ENCODE assay signal across 8 mouse cellular contexts in the genomic region with DNA sequence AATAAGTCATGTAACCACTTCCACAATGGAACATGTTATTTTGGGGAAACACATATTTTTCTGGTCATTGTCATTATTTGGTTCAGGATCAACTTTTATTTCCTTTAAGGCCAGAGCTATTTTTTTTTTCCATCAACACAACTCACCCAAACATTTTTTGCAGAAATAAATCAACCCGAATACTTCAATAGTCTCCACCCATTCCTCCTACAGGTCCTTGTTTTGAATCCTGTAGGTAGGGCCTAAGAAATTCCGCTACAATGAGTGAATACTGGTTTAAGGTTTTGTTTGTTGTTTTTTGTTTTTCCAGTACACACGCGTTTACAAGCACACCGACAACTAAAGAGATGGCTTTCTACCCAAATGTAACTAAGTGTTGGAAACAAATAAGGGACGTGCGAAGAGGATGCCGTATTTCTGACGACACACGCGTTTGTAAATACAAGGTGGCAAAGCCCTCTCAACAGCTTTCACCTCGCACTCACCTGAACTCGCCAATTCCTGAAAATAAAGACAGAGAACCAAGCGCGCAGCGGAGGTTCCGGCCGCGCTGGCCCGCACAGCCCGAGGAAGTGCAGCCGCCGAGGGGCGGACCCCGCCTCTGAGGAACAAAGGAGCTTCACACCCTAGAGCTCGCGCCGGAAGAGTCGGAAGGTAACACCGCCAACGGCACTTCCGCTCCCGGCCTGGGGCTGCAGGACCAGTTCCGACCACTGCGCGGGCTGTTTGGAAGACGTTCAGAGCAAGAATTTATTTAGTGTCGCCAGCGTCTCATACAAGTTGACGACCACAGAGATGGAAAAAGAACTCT. TPM values are rescaled to one million over a fixed set of nuclear protein-coding genes. Genes with fewer than 3 reads are reported as not detected.
A peak's percentile ranks its signal among the peaks of the same experiment; 100 is the strongest.
DNase-seq lines count a peak whose midpoint lies in the region; ATAC-seq and TF ChIP-seq lines count a peak whose summit lies in the region.

A gene (minus strand): TSS at position 646 of the 811 bp plus-strand sequence.

- peak within 1 kb of the TSS; percentile 68 to 85 for H3K4me3 ChIP-seq in ES-E14 (ENCODE audit: insufficient read depth in 1 of 2, low read depth in 1 of 2, low read length in 2 of 2, poor library complexity in 1 of 2, severe bottlenecking in 1 of 2)
- peak within 1 kb of the TSS; percentile 81 for H3K4me3 ChIP-seq in forebrain, embryonic 15.5 days
- peak within 1 kb of the TSS; percentile 89 for H3K4me3 ChIP-seq in lung, adult 2 months (replicated peaks; ENCODE audit: extremely low read depth, low read depth, low read length)

- H3K36me3 ChIP-seq in ES-E14 (ENCODE audit: control insufficient read depth, insufficient read depth, low read length, poor library complexity, severe bottlenecking) = no peaks in the 10 kb centered on the region
- H3K36me3 ChIP-seq in forebrain, embryonic 15.5 days = no peaks in the 10 kb centered on the region

- peak; percentile 85 for DNase-seq in ES-E14 (ENCODE audit: low read depth, low spot score)
- peak; percentile 83 for DNase-seq in cerebellum, adult 11-12 months
- DNase-seq in heart, postnatal 25 days (ENCODE audit: low spot score) = peak; percentile 74
- DNase-seq in layer of hippocampus, adult 18-20 months (ENCODE audit: low spot score in 2 of 2) = peak; percentile 82 to 91
- peak; percentile 88 for DNase-seq in lung, adult 2 months
- peak; percentile 72 to 75 for DNase-seq in thymus, adult 18-20 months

- peak; percentile 62 for TF ChIP-seq CTCF in lung, adult 2 months (IDR thresholded peaks at IDR 0.05; ENCODE audit: insufficient read depth, low read length)

- H3K4me2 ChIP-seq in forebrain, embryonic 15.5 days (replicated peaks) = peak within 1 kb of the TSS; percentile 71

- peak; percentile 99 for ATAC-seq in forebrain, embryonic 15.5 days (replicated peaks)
- ATAC-seq in neutrophil, adult 5-6 weeks (ENCODE audit: extremely low read depth, insufficient number of reproducible peaks, low FRiP score, poor library complexity, severe bottlenecking) = peak; percentile 100

- WGBS in forebrain, embryonic 15.5 days = 2% methylated on average over 40 of the region's 40 CpGs
- WGBS in lung, adult 2 months = under 1% methylated on average over 40 of the region's 40 CpGs

- peak; percentile 60; the same call in 1 of the 2 replicates for TF ChIP-seq POLR2A in lung, adult 2 months (IDR thresholded peaks at IDR 0.05; ENCODE audit: borderline replicate concordance, extremely low read depth, low read depth, low read length)

- intact Hi-C loops in heart, postnatal 25 days (cut with DNase I) = loop anchor here (5.0 kb wide), 1 partner anchor 73 kb away; no protein-coding TSS in a partner anchor

- in situ Hi-C loops in ES-E14 (cut with MboI; ENCODE audit: low sequenced_read_pairs in 2 of 2, unreplicated experiment in 2 of 2) = no loop called here

- H3K9ac ChIP-seq in ES-E14 (ENCODE audit: insufficient read depth, low read depth, low read length, poor library complexity, severe bottlenecking) = peak within 1 kb of the TSS; percentile 69
- peak within 1 kb of the TSS; percentile 76 for H3K9ac ChIP-seq in forebrain, embryonic 15.5 days (replicated peaks)

- no peaks in the 10 kb centered on the region for H3K27me3 ChIP-seq in forebrain, embryonic 15.5 days

- no peaks in the 10 kb centered on the region for H3K9me3 ChIP-seq in ES-E14 (ENCODE audit: control insufficient read depth, insufficient read depth, low read depth, low read length)
- H3K9me3 ChIP-seq in forebrain, embryonic 15.5 days = no peaks in the 10 kb centered on the region

- no peak within 1 kb of the TSS for H3K27ac ChIP-seq in ES-E14 (ENCODE audit: insufficient read depth, low read depth, low read length, poor library complexity, severe bottlenecking)
- H3K27ac ChIP-seq in forebrain, embryonic 15.5 days (replicated peaks) = peak within 1 kb of the TSS; percentile 80

- H3K4me1 ChIP-seq in ES-E14 (ENCODE audit: control insufficient read depth in 2 of 2, insufficient read depth in 2 of 2, low read length in 2 of 2, poor library complexity in 1 of 2) = no peaks in the 10 kb centered on the region
- peaks cover 19% of the 10 kb centered on the region for H3K4me1 ChIP-seq in forebrain, embryonic 15.5 days
- H3K4me1 ChIP-seq in lung, adult 2 months (ENCODE audit: control insufficient read depth, insufficient read depth, low read length) = no peaks in the 10 kb centered on the region; the same call in 1 of the 2 replicates

TF ChIP-seq in ES-E14, 5 proteins besides CTCF, POLR2A, EP300 and RAD21:
- TF ChIP-seq HCFC1 (IDR thresholded peaks at IDR 0.05; ENCODE audit: borderline replicate concordance, insufficient read depth, low read length) (peak; percentile 85), ZNF384 (IDR thresholded peaks at IDR 0.05; ENCODE audit: low read depth, low read length) (no peak)

RNA-seq across cellular contexts. Expression of the gene that starts here (rescaled TPM):
- 11.5 and 14.2 TPM in 2 replicates for total RNA-seq in ES-E14 (2012; rRNA removed)
- polyA plus RNA-seq in forebrain, embryonic 15.5 days (2015; fragmentation: Nextera tagmentation; extraction: Ambion mirVana) = 48.4 and 50.2 TPM in 2 replicates
- 10 to 100 TPM; 11.6 to 11.8 TPM for total RNA-seq in heart, postnatal 25 days (2021)
- 1 to 10 TPM; 9.3 to 9.6 TPM for total RNA-seq in layer of hippocampus, adult 18-20 months (2021)
- 3.3 and 5.4 TPM in 2 replicates for polyA plus RNA-seq in lung, adult 2 months (2012; rRNA removed)
- total RNA-seq in neutrophil, adult 5-6 weeks (2017) = 2.3 and 2.7 TPM in 2 replicates
